Mouse (Mus musculus) lung, adult 2 months (tissue): ENCODE results near the gene Klk1b3. TPM values are rescaled to one million over a fixed set of nuclear protein-coding genes. Genes with fewer than 3 reads are reported as not detected.
A peak's percentile ranks its signal among the peaks of the same experiment; 100 is the strongest.
"Not testable (repeated sequence)": the region's sequence is repeated elsewhere in the genome, so short reads cannot be mapped to it uniquely, and the experiment has no call there.

Experiments
- DNase-seq: peaks from one replicate; pipeline ENCODE4 v3.0.0; 2022
- H3K4me1 ChIP-seq: fragments of 200-500 bp; 2 replicates; pipeline ENCODE4 v1.6.1; 2011; ENCODE audit warnings: low read length; ENCODE audit not compliant: control insufficient read depth, insufficient read depth
- H3K4me3 ChIP-seq: fragments of 200-500 bp; replicated peaks from 2 replicates; pipeline ENCODE3; 2011; ENCODE audit warnings: low read depth, mild to moderate bottlenecking, control low read depth, low read length; ENCODE audit errors: extremely low read depth
- CTCF ChIP-seq: fragments of 200-500 bp; IDR thresholded peaks from 2 replicates; pipeline ENCODE4 v1.5.1; 2011; ENCODE audit warnings: mild to moderate bottlenecking, low read length, control low read depth; ENCODE audit not compliant: insufficient read depth
- POLR2A ChIP-seq: fragments of 200-500 bp; IDR thresholded peaks from 2 replicates; pipeline ENCODE4 v1.6.1; 2011; ENCODE audit warnings: low read depth, mild to moderate bottlenecking, control low read depth, low read length, borderline replicate concordance; ENCODE audit errors: extremely low read depth
- WGBS: fragments of 180-500 bp; shearing (Covaris S2); methylation state at CpG from one replicate; pipeline ENCODE4 v1.1.7; 2018; 5-methylcytosine and 5-hydroxymethylcytosine counted together
- polyA plus RNA-seq: library from polyadenylated mRNA; depleted of rRNA; stranded (reverse); fragments of >200 nt; gene quantifications from 2 replicates; pipeline ENCODE4 v1.2.3, GENCODE M21; 2012; rRNA removed

The Klk1b3 gene
- polyA plus RNA-seq, 1 experiment = not detected

- H3K4me1 ChIP-seq = no peaks in the 10 kb centered on the region
- WGBS = 67% methylated on average over 3 of the region's 3 CpGs
- TF ChIP-seq POLR2A (no peak), CTCF (no peak)
- DNase-seq = no peak
- H3K4me3 ChIP-seq = no peak within 1 kb of the TSS
Observed at GRCm38 (mm10) chr7:44235909-44236308, 37.9 kb downstream of the Klk1b3 start, which contains the start of gene Gm36864. Gene Gm36864 (plus strand): TSS chr7:44236177.

GRCm38 (mm10) chr7:44239913-44240312 is 41.9 kb downstream of the Klk1b3 start:
- WGBS = 40% methylated on average over 2 of the region's 2 CpGs
- TF ChIP-seq POLR2A (no peak), CTCF (no peak)
- no peak for DNase-seq
- Histone ChIP-seq H3K4me3 (no peak overlapping the region), H3K4me1 (no peaks in the 10 kb centered on the region)

GRCm38 (mm10) chr7:44240712-44241111 is 42.7 kb downstream of the Klk1b3 start:
- 57% methylated on average over 1 of the region's 1 CpGs for WGBS
- Histone ChIP-seq H3K4me3 (no peak overlapping the region), H3K4me1 (peaks cover 3% of the 10 kb centered on the region; the same call in 1 of the 2 replicates)

GRCm38 (mm10) chr7:44241163-44241562 is 43.2 kb downstream of the Klk1b3 start:
- H3K4me1 ChIP-seq = peaks cover 3% of the 10 kb centered on the region; the same call in 1 of the 2 replicates
- DNase-seq = no peak
- 66% methylated on average over 2 of the region's 2 CpGs for WGBS
- no peak for TF ChIP-seq CTCF
- no peak for TF ChIP-seq POLR2A
- H3K4me3 ChIP-seq = no peak overlapping the region

More at GRCm38 (mm10) chr7:44240712-44241111, 42.7 kb downstream of the Klk1b3 start:
- TF ChIP-seq POLR2A (no peak), CTCF (no peak)
- no peak for DNase-seq

- whole genome bisulfite sequencing = 50% methylated on average over 1 of the region's 1 CpGs
- DNase-seq = no peak
- TF ChIP-seq CTCF (no peak), POLR2A (no peak)
- H3K4me1 ChIP-seq = peaks cover 3% of the 10 kb centered on the region; the same call in 1 of the 2 replicates
- H3K4me3 ChIP-seq = no peak overlapping the region
Observed at GRCm38 (mm10) chr7:44244080-44244479, 46.1 kb downstream of the Klk1b3 start.

- TF ChIP-seq POLR2A = peak; percentile 97
- TF ChIP-seq CTCF = no peak
- DNase-seq = peak; percentile 94
- under 1% methylated on average over 62 of the region's 62 CpGs for WGBS
- Histone ChIP-seq H3K4me1 (peaks cover 3% of the 10 kb centered on the region; the same call in 1 of the 2 replicates), H3K4me3 (peak within 1 kb of the TSS; percentile 99)
Observed at GRCm38 (mm10) chr7:44246055-44246983, 48.3 kb downstream of the Klk1b3 start, which contains the start of the genes 1700028J19Rik and 2410002F23Rik. Gene 1700028J19Rik (minus strand): TSS chr7:44246695. Gene 2410002F23Rik (plus strand): TSS chr7:44246722.

- no peak for DNase-seq
- no peak for TF ChIP-seq POLR2A
- no peak for TF ChIP-seq CTCF
- WGBS = under 1% methylated on average over 23 of the region's 23 CpGs
- Histone ChIP-seq H3K4me1 (peaks cover 3% of the 10 kb centered on the region; the same call in 1 of the 2 replicates), H3K4me3 (peak overlapping the region; percentile 99)
Observed at GRCm38 (mm10) chr7:44246984-44247470, 49.0 kb downstream of the Klk1b3 start.

- Histone ChIP-seq H3K4me3 (no peak overlapping the region), H3K4me1 (peaks cover 3% of the 10 kb centered on the region; the same call in 1 of the 2 replicates)
- TF ChIP-seq CTCF (no peak), POLR2A (no peak)
- DNase-seq = no peak
- 90% methylated on average over 2 of the region's 2 CpGs for WGBS
Observed at GRCm38 (mm10) chr7:44247971-44248370, 50.0 kb downstream of the Klk1b3 start.

- 89% methylated on average over 4 of the region's 4 CpGs for WGBS
- peaks cover 3% of the 10 kb centered on the region; the same call in 1 of the 2 replicates for H3K4me1 ChIP-seq
- TF ChIP-seq POLR2A (no peak), CTCF (no peak)
- DNase-seq = no peak
- no peak overlapping the region for H3K4me3 ChIP-seq
Observed at GRCm38 (mm10) chr7:44249248-44249647, 51.3 kb downstream of the Klk1b3 start.

GRCm38 (mm10) chr7:44250732-44251275 is 52.8 kb downstream of the Klk1b3 start:
- 89% methylated on average over 17 of the region's 17 CpGs for WGBS
- DNase-seq, H3K4me1 ChIP-seq, H3K4me3 ChIP-seq: not testable (repeated sequence)

Other genes with a start within 250 kb of the Klk1b3 start
- not detected in 2 replicates for gene Klk1b8, start 247.5 kb upstream of the Klk1b3 start, polyA plus RNA-seq
- not detected in 2 replicates for gene Klk1b1, start 231.4 kb upstream of the Klk1b3 start, polyA plus RNA-seq
- not detected in 2 replicates for gene Klk1b9, start 222.1 kb upstream of the Klk1b3 start, polyA plus RNA-seq
- gene Klk1b11, start 202.3 kb upstream of the Klk1b3 start, polyA plus RNA-seq = not detected in 2 replicates
- 0.11 TPM in 1 of 2 replicates, not detected in the other for gene Klk1b26, start 186.0 kb upstream of the Klk1b3 start, polyA plus RNA-seq
- gene Klk1b27, start 145.9 kb upstream of the Klk1b3 start, polyA plus RNA-seq = 0.19 and 0.23 TPM in 2 replicates
- gene Klk1b21, start 95.9 kb upstream of the Klk1b3 start, polyA plus RNA-seq = not detected in 2 replicates
- not detected in 2 replicates for gene Klk1b22, start 85.5 kb upstream of the Klk1b3 start, polyA plus RNA-seq
- not detected in 2 replicates for gene Klk1b16, start 61.4 kb upstream of the Klk1b3 start, polyA plus RNA-seq
- not detected in 2 replicates for gene Klk1b24, start 10.0 kb upstream of the Klk1b3 start, polyA plus RNA-seq
- gene Klk1b4, start 9.2 kb downstream of the Klk1b3 start, polyA plus RNA-seq = 0.15 TPM in 1 of 2 replicates, not detected in the other
- gene Klk1b5, start 17.8 kb downstream of the Klk1b3 start, polyA plus RNA-seq = not detected in 2 replicates
- 1.9 and 18.3 TPM in 2 replicates for gene Klk1, start 27.2 kb downstream of the Klk1b3 start, polyA plus RNA-seq
- not detected in 2 replicates for gene Gm36864, start 38.0 kb downstream of the Klk1b3 start, polyA plus RNA-seq
- gene 1700028J19Rik, start 48.5 kb downstream of the Klk1b3 start, polyA plus RNA-seq = 0.85 and 1.1 TPM in 2 replicates
- gene 2410002F23Rik, start 48.5 kb downstream of the Klk1b3 start, polyA plus RNA-seq = 60.0 and 63.7 TPM in 2 replicates
- not detected in 2 replicates for gene Acp4, start 59.2 kb downstream of the Klk1b3 start, polyA plus RNA-seq
- gene Gm15517, start 63.3 kb downstream of the Klk1b3 start, polyA plus RNA-seq = not detected in 2 replicates
- gene Clec11a, start 108.7 kb downstream of the Klk1b3 start, polyA plus RNA-seq = 9.4 and 11.5 TPM in 2 replicates
- 0.44 and 0.65 TPM in 2 replicates for gene Shank1, start 112.1 kb downstream of the Klk1b3 start, polyA plus RNA-seq
- gene Syt3, start 185.9 kb downstream of the Klk1b3 start, polyA plus RNA-seq = 2.8 and 3.1 TPM in 2 replicates
- gene 1700008O03Rik, start 187.6 kb downstream of the Klk1b3 start, polyA plus RNA-seq = 0.98 and 1.2 TPM in 2 replicates
- gene Lrrc4b, start 230.8 kb downstream of the Klk1b3 start, polyA plus RNA-seq = 4.5 and 4.9 TPM in 2 replicates